Mouse (Mus musculus): ENCODE results near the gene Ubc. TPM values are rescaled to one million over a fixed set of nuclear protein-coding genes. Genes with fewer than 3 reads are reported as not detected.
"Not testable (repeated sequence)": the region's sequence is repeated elsewhere in the genome, so short reads cannot be mapped to it uniquely, and the experiment has no call there.

Ubc gene
- 889 and 1,003 TPM in 2 replicates for total RNA-seq (2014; rRNA removed; ENCODE audit: low replicate concordance)
- polyA plus RNA-seq (2015; fragmentation: Nextera tagmentation; extraction: Ambion mirVana): 742 and 892 TPM in 2 replicates

GRCm38 (mm10) chr5:125389579-125390441, at the start of gene Ubc:
TSS of gene Ubc (minus strand) at chr5:125390202.
- H3K9ac ChIP-seq (replicated peaks; ENCODE audit: low read depth, low read length): peak within 1 kb of the TSS; percentile 96
- under 1% methylated on average over 69 of the region's 69 CpGs for WGBS
- no peaks in the 10 kb centered on the region for H3K9me3 ChIP-seq (replicated peaks; ENCODE audit: control insufficient read depth, low read length)
- TF ChIP-seq CTCF (IDR thresholded peaks at IDR 0.05; ENCODE audit: low read depth) (no peak), EP300 (IDR thresholded peaks at IDR 0.05; ENCODE audit: low read depth) (no peak; the same call in 1 of the 2 replicates)
- H3K27me3 ChIP-seq (ENCODE audit: control insufficient read depth, insufficient read depth, low read length): no peaks in the 10 kb centered on the region
- peaks cover 19% of the 10 kb centered on the region for H3K36me3 ChIP-seq (replicated peaks; ENCODE audit: control insufficient read depth, insufficient read depth, low read length)
- H3K4me1 ChIP-seq (ENCODE audit: control insufficient read depth, insufficient read depth): peaks cover 25% of the 10 kb centered on the region
- DNase-seq (ENCODE audit: low spot score) (peak; percentile 89), ATAC-seq (ENCODE audit: insufficient read depth, low read depth) (peak; percentile 51)
- H3K27ac ChIP-seq (ENCODE audit: low read depth): peak within 1 kb of the TSS; percentile 97
- peak within 1 kb of the TSS; percentile 81 for H3K4me3 ChIP-seq (ENCODE audit: low read depth, low read length)
- peak within 1 kb of the TSS; percentile 73 for H3K4me2 ChIP-seq (ENCODE audit: low read depth, low read length)

GRCm38 (mm10) chr5:125434347-125434746, 44.3 kb upstream of the Ubc start:
- not testable (repeated sequence) for H3K9me3 ChIP-seq (replicated peaks; ENCODE audit: control insufficient read depth, low read length); ATAC-seq (ENCODE audit: insufficient read depth, low read depth); H3K27ac ChIP-seq (ENCODE audit: low read depth); H3K9ac ChIP-seq (replicated peaks; ENCODE audit: low read depth, low read length); H3K4me1 ChIP-seq (ENCODE audit: control insufficient read depth, insufficient read depth); H3K27me3 ChIP-seq (ENCODE audit: control insufficient read depth, insufficient read depth, low read length); DNase-seq (ENCODE audit: low spot score)
- Histone ChIP-seq H3K4me3 (ENCODE audit: low read depth, low read length) (peak overlapping the region; percentile 81; the same call in 1 of the 2 replicates), H3K36me3 (replicated peaks; ENCODE audit: control insufficient read depth, insufficient read depth, low read length) (peaks cover 20% of the 10 kb centered on the region), H3K4me2 (ENCODE audit: low read depth, low read length) (peak overlapping the region; percentile 85; the same call in 1 of the 2 replicates)
- TF ChIP-seq CTCF (IDR thresholded peaks at IDR 0.05; ENCODE audit: low read depth): peak; percentile 26
- 53% methylated on average over 15 of the region's 15 CpGs for WGBS

GRCm38 (mm10) chr5:125433793-125434337, 43.9 kb upstream of the Ubc start, which contains the start of gene Dhx37:
TSS of gene Dhx37 (minus strand) at chr5:125434121.
- TF ChIP-seq CTCF (IDR thresholded peaks at IDR 0.05; ENCODE audit: low read depth) (no peak), EP300 (IDR thresholded peaks at IDR 0.05; ENCODE audit: low read depth) (no peak)
- peak within 1 kb of the TSS; percentile 62 for H3K27ac ChIP-seq (ENCODE audit: low read depth)
- ATAC-seq (ENCODE audit: insufficient read depth, low read depth) (peak; percentile 93), DNase-seq (ENCODE audit: low spot score) (peak; percentile 97)
- peak within 1 kb of the TSS; percentile 81 for H3K4me3 ChIP-seq (ENCODE audit: low read depth, low read length)
- H3K9ac ChIP-seq (replicated peaks; ENCODE audit: low read depth, low read length): peak within 1 kb of the TSS; percentile 78
- under 1% methylated on average over 46 of the region's 46 CpGs for WGBS
- H3K4me1 ChIP-seq (ENCODE audit: control insufficient read depth, insufficient read depth): 0 out of 2 replicates have a peak, but pooled peaks cover 9% of the 10 kb centered on the region
- peak within 1 kb of the TSS; percentile 85 for H3K4me2 ChIP-seq (ENCODE audit: low read depth, low read length)
- H3K27me3 ChIP-seq (ENCODE audit: control insufficient read depth, insufficient read depth, low read length): no peaks in the 10 kb centered on the region
- H3K36me3 ChIP-seq (replicated peaks; ENCODE audit: control insufficient read depth, insufficient read depth, low read length): peaks cover 25% of the 10 kb centered on the region
- H3K9me3 ChIP-seq (replicated peaks; ENCODE audit: control insufficient read depth, low read length): no peaks in the 10 kb centered on the region

- 96% methylated on average over 2 of the region's 2 CpGs for WGBS
- not testable (repeated sequence) for H3K9ac ChIP-seq (replicated peaks; ENCODE audit: low read depth, low read length); H3K4me3 ChIP-seq (ENCODE audit: low read depth, low read length); H3K9me3 ChIP-seq (replicated peaks; ENCODE audit: control insufficient read depth, low read length); H3K27ac ChIP-seq (ENCODE audit: low read depth); H3K4me1 ChIP-seq (ENCODE audit: control insufficient read depth, insufficient read depth); DNase-seq (ENCODE audit: low spot score); ATAC-seq (ENCODE audit: insufficient read depth, low read depth); H3K4me2 ChIP-seq (ENCODE audit: low read depth, low read length); H3K27me3 ChIP-seq (ENCODE audit: control insufficient read depth, insufficient read depth, low read length)
- peaks cover 40% of the 10 kb centered on the region for H3K36me3 ChIP-seq (replicated peaks; ENCODE audit: control insufficient read depth, insufficient read depth, low read length)
These were observed 42.3 kb upstream of the Ubc start for GRCm38 (mm10) chr5:125432324-125432723.

GRCm38 (mm10) chr5:125426343-125426742, 36.3 kb upstream of the Ubc start:
- H3K36me3 ChIP-seq (replicated peaks; ENCODE audit: control insufficient read depth, insufficient read depth, low read length): peaks cover 100% of the 10 kb centered on the region
- no peak overlapping the region for H3K9ac ChIP-seq (replicated peaks; ENCODE audit: low read depth, low read length)
- no peaks in the 10 kb centered on the region for H3K27me3 ChIP-seq (ENCODE audit: control insufficient read depth, insufficient read depth, low read length)
- DNase-seq (ENCODE audit: low spot score): peak; percentile 51
- peak overlapping the region; percentile 73 for H3K27ac ChIP-seq (ENCODE audit: low read depth)
- no peaks in the 10 kb centered on the region for H3K4me1 ChIP-seq (ENCODE audit: control insufficient read depth, insufficient read depth)
- TF ChIP-seq CTCF (IDR thresholded peaks at IDR 0.05; ENCODE audit: low read depth): no peak
- no peak for TF ChIP-seq EP300 (IDR thresholded peaks at IDR 0.05; ENCODE audit: low read depth)
- H3K4me3 ChIP-seq (ENCODE audit: low read depth, low read length): no peak overlapping the region
- no peak overlapping the region for H3K4me2 ChIP-seq (ENCODE audit: low read depth, low read length)
- 71% methylated on average over 10 of the region's 10 CpGs for WGBS
- ATAC-seq (ENCODE audit: insufficient read depth, low read depth): peak; percentile 88
- no peaks in the 10 kb centered on the region for H3K9me3 ChIP-seq (replicated peaks; ENCODE audit: control insufficient read depth, low read length)
